Mouse (Mus musculus) c-Kit-positive CD71-negative TER-119-negative erythroid progenitor cells, embryonic 14.5 days (primary cell): ENCODE data around the gene Cxcl10.

ENCODE experiments used
- DNase-seq: peaks from one replicate; pipeline ENCODE4 v3.0.0-alpha.2; 2013; ENCODE audit warnings: low read depth

Cxcl10 gene

DNA sequence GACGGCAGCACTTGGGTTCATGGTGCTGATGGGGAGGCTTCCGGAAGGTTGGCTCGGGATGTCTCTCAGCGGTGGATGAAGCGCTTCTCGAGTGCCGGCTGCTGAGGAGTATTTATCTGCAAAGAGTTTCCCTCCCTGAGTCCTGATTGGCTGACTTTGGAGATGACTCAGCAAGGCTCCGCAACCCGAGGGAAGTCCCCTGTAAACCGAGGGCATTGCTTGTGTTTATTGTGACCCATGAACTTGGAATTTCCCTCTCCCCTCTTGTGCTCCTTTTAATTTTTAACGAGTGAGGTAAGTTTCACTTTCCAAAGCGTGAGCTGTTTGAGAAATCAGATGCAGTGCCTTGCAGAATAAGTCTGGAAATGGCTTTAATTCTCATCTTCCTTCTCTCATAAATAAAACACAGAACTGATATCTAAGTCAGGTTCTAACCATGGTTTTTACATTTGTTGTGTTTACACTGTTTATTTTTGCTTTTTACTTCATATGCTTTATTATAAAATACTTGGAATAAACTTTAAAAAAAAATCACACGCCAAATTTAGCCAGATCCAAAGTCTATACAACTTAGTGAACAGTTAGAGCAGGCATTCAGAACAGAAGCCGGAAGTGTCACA, at the start of gene Cxcl10:
Gene Cxcl10, minus strand, starts transcription at position 96 of the 620 bp plus-strand sequence.
- peak; percentile 65 for DNase-seq

DNA sequence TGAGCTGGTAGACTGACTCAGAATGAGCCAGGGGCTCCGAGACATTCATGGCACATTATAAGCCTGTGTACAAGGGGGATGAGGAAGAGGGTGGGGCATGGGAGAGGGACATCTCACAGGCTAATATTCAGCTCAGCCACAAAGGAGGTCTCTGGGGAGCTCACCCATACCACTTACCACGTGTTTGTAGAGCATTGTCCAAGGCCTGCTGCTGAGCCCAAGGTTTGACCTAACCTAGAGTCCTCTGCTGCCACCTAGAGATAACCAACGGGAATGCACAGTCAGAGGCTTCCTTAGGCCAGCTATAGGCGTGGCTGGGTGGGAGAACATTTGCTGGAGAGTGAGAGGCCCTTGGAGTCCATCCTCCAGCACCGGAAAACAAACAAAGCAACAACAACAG, 49.5 kb upstream of the Cxcl10 start:
- DNase-seq, result peak; percentile 76

- no peak for DNase-seq
Observed at GRCm38 (mm10) chr5:92396476-92396875, 47.8 kb upstream of the Cxcl10 start.

GRCm38 (mm10) chr5:92395764-92396163, 47.1 kb upstream of the Cxcl10 start:
- no peak for DNase-seq

- no peak for DNase-seq
Observed at GRCm38 (mm10) chr5:92393863-92394262, 45.2 kb upstream of the Cxcl10 start.

DNA sequence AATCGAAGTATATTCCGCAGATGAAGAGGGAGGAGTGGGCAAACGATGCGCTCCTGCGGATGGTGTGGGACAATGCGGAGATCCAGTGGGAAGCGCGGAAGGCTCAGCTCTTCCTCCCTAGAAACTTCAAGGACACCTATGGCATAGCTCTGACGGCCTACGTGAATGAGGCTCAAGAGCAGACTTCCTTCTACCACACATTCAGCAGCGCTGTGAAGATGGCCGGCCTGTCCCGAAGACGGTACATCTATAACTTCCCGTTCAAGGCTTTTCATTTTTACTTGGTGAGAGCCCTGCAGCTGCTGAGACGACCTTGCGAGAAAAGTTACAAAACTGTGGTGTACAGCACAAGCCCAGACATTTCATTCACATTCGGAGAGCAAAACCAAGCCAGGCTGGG, 43.9 kb upstream of the Cxcl10 start:
- DNase-seq, result no peak

DNA sequence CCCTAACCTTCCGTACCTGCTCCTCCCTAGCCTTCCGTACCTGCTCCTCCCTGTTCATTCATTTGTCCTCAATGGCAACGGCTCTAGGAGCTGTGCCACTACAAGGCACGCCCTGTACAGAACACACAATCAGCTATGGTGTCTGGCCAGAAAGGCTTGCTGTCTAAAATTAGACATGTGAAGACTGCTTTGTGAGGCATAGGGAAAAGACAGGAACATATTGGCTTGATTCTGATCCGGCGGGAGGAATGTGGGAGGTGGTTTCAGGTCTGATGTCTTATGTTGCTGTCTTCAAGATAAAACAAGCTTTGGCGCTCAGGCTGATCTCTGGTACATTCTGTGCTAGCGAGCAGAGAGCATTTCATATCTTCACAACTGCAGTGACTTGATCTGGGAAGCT, 41.9 kb upstream of the Cxcl10 start:
- DNase-seq, result no peak

DNA sequence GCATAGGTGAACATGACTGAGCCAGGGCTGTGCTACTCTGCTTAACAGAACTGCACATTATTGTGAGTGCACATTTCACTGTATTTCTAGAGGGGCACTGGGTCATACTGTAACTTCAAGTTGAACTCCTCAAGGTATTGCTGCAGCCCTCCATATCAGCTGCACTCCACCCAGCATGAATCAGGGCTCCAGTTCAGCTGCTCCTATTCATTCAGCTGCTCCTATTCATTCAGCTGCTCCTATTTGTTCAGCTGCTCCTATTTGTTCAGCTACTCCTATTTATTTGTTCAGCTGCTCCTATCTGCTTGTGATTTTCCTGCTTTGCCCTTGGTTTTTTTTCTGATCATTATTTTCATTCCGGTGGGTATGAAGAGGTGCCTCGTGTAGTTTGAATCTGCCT, 41.3 kb upstream of the Cxcl10 start:
- DNase-seq, result no peak

DNA sequence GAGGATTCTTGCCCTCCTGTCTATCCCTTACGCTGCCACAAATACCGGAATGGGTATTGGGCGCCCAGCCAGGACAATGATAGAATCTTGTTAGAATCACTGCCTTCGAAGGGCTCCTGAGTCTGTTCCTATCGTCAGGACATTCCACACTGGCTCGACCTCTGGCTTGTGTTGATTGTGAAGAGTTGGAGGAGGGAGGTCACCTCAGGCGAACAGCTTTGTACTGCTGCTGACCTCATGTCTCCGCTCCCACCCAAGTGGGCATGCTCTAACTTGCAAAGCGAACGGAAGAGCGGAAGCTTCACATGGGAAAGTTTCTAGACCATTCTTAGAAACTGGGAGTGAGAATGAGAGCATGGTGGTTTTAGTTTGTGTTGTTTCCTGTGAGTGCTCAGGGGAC, 38.7 kb upstream of the Cxcl10 start:
- no peak for DNase-seq

GRCm38 (mm10) chr5:92386643-92387042, 38.0 kb upstream of the Cxcl10 start:
- no peak for DNase-seq

DNA sequence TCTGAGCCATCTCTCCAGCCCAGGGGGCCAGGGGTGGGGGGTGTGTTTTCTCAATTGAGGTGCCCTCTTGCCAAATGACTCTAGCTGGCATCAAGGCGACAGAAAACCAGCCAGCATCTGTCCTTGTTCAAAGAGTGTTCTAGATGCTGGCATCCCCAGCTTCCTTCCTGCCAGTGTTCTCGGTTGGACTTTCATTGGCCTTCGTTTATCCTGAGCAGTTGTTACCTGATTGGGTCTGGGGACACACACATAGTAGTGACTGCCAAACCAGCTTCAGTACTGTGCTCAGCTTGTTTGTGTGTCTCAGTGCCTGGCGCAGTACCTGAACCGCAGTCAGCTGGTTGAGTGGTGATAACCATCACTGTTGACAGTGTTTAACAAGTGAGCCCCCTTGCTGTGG, 37.4 kb upstream of the Cxcl10 start:
- DNase-seq, result no peak

DNA sequence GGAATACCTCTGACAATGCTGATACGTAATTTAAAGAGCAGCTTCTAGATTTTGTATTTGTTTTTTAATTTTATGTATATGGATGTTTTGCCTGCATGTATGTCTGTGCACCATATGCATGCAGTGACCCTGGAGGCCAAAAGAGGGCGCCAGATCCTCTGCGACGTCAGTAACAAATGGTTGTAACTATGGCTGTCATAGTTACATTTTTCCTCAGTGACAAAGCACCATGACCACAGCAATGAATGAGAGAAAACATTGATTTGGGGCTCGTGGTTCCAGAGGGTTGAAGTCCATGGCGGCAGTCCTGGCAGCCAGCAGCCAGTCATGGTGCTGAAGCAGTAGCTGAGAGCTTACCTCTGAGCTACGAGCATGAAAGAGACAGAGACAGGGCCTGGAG, 36.2 kb upstream of the Cxcl10 start:
- DNase-seq, result no peak

DNA sequence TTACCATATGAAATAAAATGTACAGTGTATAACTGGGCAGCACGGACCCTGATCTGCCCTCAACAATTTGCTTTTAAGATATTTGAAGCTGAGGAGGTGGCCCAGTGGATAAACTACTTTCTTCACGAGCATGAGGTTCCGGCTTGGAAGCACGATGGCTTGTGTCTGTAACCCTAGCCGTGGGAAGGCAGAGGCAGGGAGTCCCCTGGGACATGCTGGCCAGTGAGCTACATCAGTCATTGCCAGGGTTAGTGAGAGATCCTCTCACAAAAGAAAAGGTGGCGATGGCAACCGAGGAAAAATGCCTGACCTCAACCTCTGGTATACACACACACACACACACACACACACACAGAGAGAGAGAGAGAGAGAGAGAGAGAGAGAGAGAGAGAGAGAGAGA, 35.1 kb upstream of the Cxcl10 start:
- no peak for DNase-seq

- DNase-seq, result no peak
Observed at GRCm38 (mm10) chr5:92382349-92382679, 33.6 kb upstream of the Cxcl10 start.

- peak; percentile 81 for DNase-seq
Observed at GRCm38 (mm10) chr5:92381550-92382348, 33.1 kb upstream of the Cxcl10 start.

DNA sequence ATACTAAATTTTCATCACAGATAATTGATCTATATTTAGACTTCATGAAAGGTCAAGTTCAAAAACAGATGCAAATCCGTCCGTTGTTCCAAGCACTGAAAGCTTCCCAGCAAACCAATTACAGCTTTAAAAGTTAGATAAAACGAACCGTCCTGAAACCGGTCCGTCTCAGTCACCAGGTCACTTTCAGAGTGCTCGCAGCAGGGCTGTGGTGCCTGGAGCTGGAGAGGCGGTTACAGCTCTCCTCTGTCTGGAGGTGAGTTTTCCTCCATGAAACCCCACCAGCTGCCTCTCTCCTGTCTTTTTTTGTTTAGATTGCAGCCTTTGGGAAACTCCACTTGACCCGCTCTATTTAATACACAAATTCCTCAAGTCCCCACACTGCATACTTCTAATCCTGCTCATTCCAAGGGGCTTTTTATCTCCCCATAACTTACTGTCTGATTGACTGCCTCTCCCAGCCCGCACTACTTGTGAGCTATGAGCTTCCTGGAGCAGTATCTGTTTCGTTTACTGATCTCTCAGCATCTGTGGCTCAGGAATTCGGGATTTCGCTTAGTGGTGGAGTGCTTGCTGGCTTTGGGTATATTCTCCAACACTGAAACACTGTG, 28.2 kb upstream of the Cxcl10 start:
- no peak for DNase-seq

DNA sequence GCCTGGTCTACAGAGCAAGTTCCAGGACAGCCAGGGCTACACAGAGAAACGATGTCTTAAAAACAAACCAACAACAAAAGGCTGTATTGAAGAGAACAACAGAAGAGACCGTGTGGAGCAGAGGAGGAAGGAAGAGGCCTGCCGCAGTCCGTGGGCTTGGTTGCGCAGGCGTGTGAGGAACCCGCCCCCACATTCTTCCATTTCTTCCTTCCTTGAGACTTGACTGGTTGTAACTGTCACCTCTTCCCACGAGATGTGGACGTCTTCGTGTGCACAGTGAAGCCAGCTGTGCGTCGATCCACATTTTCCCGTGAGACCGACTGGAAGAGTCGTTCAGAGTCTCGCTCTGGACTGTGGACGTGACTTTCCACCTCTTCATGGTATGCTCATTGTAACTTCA, 26.7 kb upstream of the Cxcl10 start:
- DNase-seq, result no peak

DNA sequence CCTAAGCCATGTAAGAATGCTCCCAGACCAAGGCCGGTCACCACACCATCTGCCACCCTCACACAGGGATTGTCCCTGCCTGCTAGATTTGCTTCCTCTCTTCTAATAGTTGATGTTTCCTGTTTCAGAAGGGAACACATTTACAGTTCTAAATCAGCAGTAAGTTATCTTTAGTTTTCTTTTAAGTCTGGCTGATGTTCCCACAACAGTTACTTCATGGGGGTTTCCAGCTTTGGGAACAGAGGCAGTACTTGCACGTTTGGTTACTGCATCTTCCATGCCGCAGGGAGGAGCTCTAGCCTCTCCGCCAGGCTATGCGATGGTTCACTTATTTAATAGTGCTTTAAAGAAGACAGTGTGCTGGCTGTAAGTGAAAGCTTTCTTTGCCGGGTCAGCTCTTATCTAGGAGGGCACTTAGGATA, 26.0 kb upstream of the Cxcl10 start:
- no peak for DNase-seq

DNA sequence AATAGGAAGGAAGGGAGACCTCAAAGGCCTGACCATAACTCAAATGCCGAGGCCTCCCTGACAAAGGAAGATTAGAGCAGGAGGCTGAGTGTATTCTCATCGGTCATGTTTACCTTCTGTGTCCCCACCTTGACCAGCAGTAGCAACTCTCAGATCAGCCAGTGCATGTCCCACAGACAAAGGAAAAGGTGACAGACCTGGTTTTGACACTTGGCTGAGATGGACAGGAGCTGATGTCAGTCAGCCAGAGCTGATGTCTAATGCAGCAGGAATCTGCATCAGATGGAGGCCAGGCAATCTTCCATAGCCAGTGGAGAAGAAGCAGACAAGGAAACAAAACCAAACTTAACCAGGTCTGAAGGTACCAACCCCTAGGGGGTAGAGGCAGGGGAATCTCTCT, 23.9 kb upstream of the Cxcl10 start:
- DNase-seq, result no peak

- no peak for DNase-seq
Observed at GRCm38 (mm10) chr5:92371361-92371976, 22.8 kb upstream of the Cxcl10 start.

- no peak for DNase-seq
Observed at GRCm38 (mm10) chr5:92370891-92371290, 22.2 kb upstream of the Cxcl10 start.

- no peak for DNase-seq
Observed at GRCm38 (mm10) chr5:92370392-92370791, 21.7 kb upstream of the Cxcl10 start.
